Mouse (Mus musculus): ENCODE data around the gene Pam16. TPM values are rescaled to one million over a fixed set of nuclear protein-coding genes. Genes with fewer than 3 reads are reported as not detected.

The Pam16 gene
- polyA plus RNA-seq, 1 experiment from 2014 or later: 86.8 TPM

DNA sequence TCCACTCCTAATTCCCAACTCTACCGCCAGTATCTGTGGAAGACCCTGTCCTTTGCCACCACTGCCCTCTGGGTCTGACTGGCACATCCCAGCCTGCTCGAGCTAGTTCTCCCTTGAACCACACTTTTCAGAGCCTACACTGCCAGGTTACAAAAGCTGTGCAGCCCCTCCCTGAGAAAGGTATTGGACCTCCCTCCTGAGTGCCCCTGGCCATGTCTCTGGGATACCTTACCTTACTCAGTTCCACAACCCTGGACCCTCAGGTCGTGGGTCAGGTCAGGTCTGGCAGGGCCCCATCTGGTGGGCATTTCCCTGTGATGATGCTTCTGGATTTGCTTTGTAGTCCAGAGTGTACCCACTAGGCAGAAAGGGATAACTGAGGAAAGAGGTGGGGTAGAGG is 25.2 kb downstream of the Pam16 start:
- Histone ChIP-seq H3K27me3 (replicated peaks; ENCODE audit: control insufficient read depth, insufficient read depth, low read length) (no peaks in the 10 kb centered on the region), H3K9me3 (ENCODE audit: control insufficient read depth, low read length) (no peaks in the 10 kb centered on the region), H3K4me1 (ENCODE audit: control insufficient read depth, insufficient read depth, low read length) (peaks cover 92% of the 10 kb centered on the region), H3K4me2 (ENCODE audit: low read depth, low read length) (no peak overlapping the region), H3K9ac (ENCODE audit: low read depth, low read length) (no peak overlapping the region; the same call in 1 of the 2 replicates), H3K27ac (ENCODE audit: low read length) (no peak overlapping the region), H3K36me3 (ENCODE audit: control insufficient read depth, insufficient read depth, low read length) (no peaks in the 10 kb centered on the region), H3K4me3 (ENCODE audit: low read length) (no peak overlapping the region)
- no peak for ATAC-seq
- 77% methylated on average over 3 of the region's 3 CpGs for WGBS

- H3K27ac ChIP-seq (ENCODE audit: low read length): no peak overlapping the region
- no peaks in the 10 kb centered on the region for H3K9me3 ChIP-seq (ENCODE audit: control insufficient read depth, low read length)
- H3K4me2 ChIP-seq (ENCODE audit: low read depth, low read length): peak overlapping the region; percentile 22
- peaks cover 86% of the 10 kb centered on the region for H3K4me1 ChIP-seq (ENCODE audit: control insufficient read depth, insufficient read depth, low read length)
- no peak overlapping the region for H3K4me3 ChIP-seq (ENCODE audit: low read length)
- H3K36me3 ChIP-seq (ENCODE audit: control insufficient read depth, insufficient read depth, low read length): no peaks in the 10 kb centered on the region
- no peaks in the 10 kb centered on the region for H3K27me3 ChIP-seq (replicated peaks; ENCODE audit: control insufficient read depth, insufficient read depth, low read length)
- 32% methylated on average over 6 of the region's 6 CpGs for WGBS
- peak overlapping the region; percentile 45; the same call in 1 of the 2 replicates for H3K9ac ChIP-seq (ENCODE audit: low read depth, low read length)
- no peak for ATAC-seq
These were observed 25.8 kb downstream of the Pam16 start for GRCm38 (mm10) chr16:4598891-4599543.

GRCm38 (mm10) chr16:4598041-4598440 is 26.7 kb downstream of the Pam16 start:
- Histone ChIP-seq H3K4me2 (ENCODE audit: low read depth, low read length) (no peak overlapping the region; the same call in 1 of the 2 replicates), H3K27me3 (replicated peaks; ENCODE audit: control insufficient read depth, insufficient read depth, low read length) (no peaks in the 10 kb centered on the region), H3K27ac (ENCODE audit: low read length) (no peak overlapping the region), H3K9me3 (ENCODE audit: control insufficient read depth, low read length) (no peaks in the 10 kb centered on the region), H3K4me3 (ENCODE audit: low read length) (no peak overlapping the region), H3K4me1 (ENCODE audit: control insufficient read depth, insufficient read depth, low read length) (peaks cover 80% of the 10 kb centered on the region), H3K36me3 (ENCODE audit: control insufficient read depth, insufficient read depth, low read length) (no peaks in the 10 kb centered on the region), H3K9ac (ENCODE audit: low read depth, low read length) (0 out of 2 replicates have a peak overlapping the region, but pooled peaks have one; percentile 8)
- WGBS: 63% methylated on average over 5 of the region's 5 CpGs
- no peak for ATAC-seq

DNA sequence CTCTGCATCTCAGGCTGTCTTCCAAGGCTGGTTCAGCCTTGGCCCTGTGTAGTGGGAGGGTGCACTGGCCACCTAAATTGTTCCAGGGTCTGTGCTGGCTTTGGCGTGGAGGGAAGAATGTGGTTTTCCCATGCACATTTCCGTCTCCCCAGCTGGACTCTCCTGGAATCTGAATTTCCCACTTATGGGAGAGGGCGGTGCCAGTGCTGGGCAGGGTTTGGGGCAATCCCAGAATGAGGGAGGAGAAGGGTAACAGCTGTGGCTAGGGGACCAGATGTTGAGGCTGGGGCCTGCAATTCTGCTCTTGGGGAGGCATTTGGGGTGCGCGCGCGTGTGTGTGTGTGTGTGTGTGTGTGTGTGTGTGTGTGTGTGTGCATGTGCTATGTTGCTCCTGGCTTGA is 27.5 kb downstream of the Pam16 start:
- WGBS: 51% methylated on average over 6 of the region's 7 CpGs
- H3K9ac ChIP-seq (ENCODE audit: low read depth, low read length): peak overlapping the region; percentile 90; the same call in 1 of the 2 replicates

GRCm38 (mm10) chr16:4596836-4597235 is 28.0 kb downstream of the Pam16 start:
- Histone ChIP-seq H3K4me3 (ENCODE audit: low read length) (peak overlapping the region; percentile 84; the same call in 1 of the 2 replicates), H3K9ac (ENCODE audit: low read depth, low read length) (peak overlapping the region; percentile 90), H3K9me3 (ENCODE audit: control insufficient read depth, low read length) (no peaks in the 10 kb centered on the region), H3K4me1 (ENCODE audit: control insufficient read depth, insufficient read depth, low read length) (peaks cover 73% of the 10 kb centered on the region), H3K27ac (ENCODE audit: low read length) (peak overlapping the region; percentile 55; the same call in 1 of the 2 replicates), H3K27me3 (replicated peaks; ENCODE audit: control insufficient read depth, insufficient read depth, low read length) (no peaks in the 10 kb centered on the region), H3K4me2 (ENCODE audit: low read depth, low read length) (peak overlapping the region; percentile 71), H3K36me3 (ENCODE audit: control insufficient read depth, insufficient read depth, low read length) (no peaks in the 10 kb centered on the region)
- no peak for ATAC-seq
- WGBS: 55% methylated on average over 2 of the region's 2 CpGs

More for the DNA sequence above, 27.5 kb downstream of the Pam16 start:
- Histone ChIP-seq H3K4me3 (ENCODE audit: low read length) (peak overlapping the region; percentile 15; the same call in 1 of the 2 replicates), H3K36me3 (ENCODE audit: control insufficient read depth, insufficient read depth, low read length) (no peaks in the 10 kb centered on the region), H3K9me3 (ENCODE audit: control insufficient read depth, low read length) (no peaks in the 10 kb centered on the region), H3K27me3 (replicated peaks; ENCODE audit: control insufficient read depth, insufficient read depth, low read length) (no peaks in the 10 kb centered on the region), H3K4me2 (ENCODE audit: low read depth, low read length) (peak overlapping the region; percentile 71), H3K27ac (ENCODE audit: low read length) (peak overlapping the region; percentile 11; the same call in 1 of the 2 replicates), H3K4me1 (ENCODE audit: control insufficient read depth, insufficient read depth, low read length) (peaks cover 76% of the 10 kb centered on the region)
- no peak for ATAC-seq

GRCm38 (mm10) chr16:4596141-4596728 is 28.6 kb downstream of the Pam16 start:
- 33% methylated on average over 3 of the region's 3 CpGs for WGBS

GRCm38 (mm10) chr16:4595527-4595963 is 29.2 kb downstream of the Pam16 start:
- Histone ChIP-seq H3K4me3 (ENCODE audit: low read length) (peak overlapping the region; percentile 84), H3K9me3 (ENCODE audit: control insufficient read depth, low read length) (no peaks in the 10 kb centered on the region), H3K9ac (ENCODE audit: low read depth, low read length) (peak overlapping the region; percentile 90), H3K27me3 (replicated peaks; ENCODE audit: control insufficient read depth, insufficient read depth, low read length) (no peaks in the 10 kb centered on the region), H3K4me1 (ENCODE audit: control insufficient read depth, insufficient read depth, low read length) (peaks cover 63% of the 10 kb centered on the region), H3K27ac (ENCODE audit: low read length) (peak overlapping the region; percentile 55), H3K36me3 (ENCODE audit: control insufficient read depth, insufficient read depth, low read length) (0 out of 2 replicates have a peak, but pooled peaks cover 2% of the 10 kb centered on the region), H3K4me2 (ENCODE audit: low read depth, low read length) (peak overlapping the region; percentile 71)
- peak; percentile 47 for ATAC-seq
- WGBS: 6% methylated on average over 5 of the region's 5 CpGs

More at GRCm38 (mm10) chr16:4596141-4596728, 28.6 kb downstream of the Pam16 start:
- Histone ChIP-seq H3K4me1 (ENCODE audit: control insufficient read depth, insufficient read depth, low read length) (peaks cover 70% of the 10 kb centered on the region), H3K9ac (ENCODE audit: low read depth, low read length) (peak overlapping the region; percentile 90), H3K27me3 (replicated peaks; ENCODE audit: control insufficient read depth, insufficient read depth, low read length) (no peaks in the 10 kb centered on the region), H3K36me3 (ENCODE audit: control insufficient read depth, insufficient read depth, low read length) (no peaks in the 10 kb centered on the region), H3K4me2 (ENCODE audit: low read depth, low read length) (peak overlapping the region; percentile 71), H3K27ac (ENCODE audit: low read length) (peak overlapping the region; percentile 55), H3K9me3 (ENCODE audit: control insufficient read depth, low read length) (no peaks in the 10 kb centered on the region), H3K4me3 (ENCODE audit: low read length) (peak overlapping the region; percentile 84)
- no peak for ATAC-seq

DNA sequence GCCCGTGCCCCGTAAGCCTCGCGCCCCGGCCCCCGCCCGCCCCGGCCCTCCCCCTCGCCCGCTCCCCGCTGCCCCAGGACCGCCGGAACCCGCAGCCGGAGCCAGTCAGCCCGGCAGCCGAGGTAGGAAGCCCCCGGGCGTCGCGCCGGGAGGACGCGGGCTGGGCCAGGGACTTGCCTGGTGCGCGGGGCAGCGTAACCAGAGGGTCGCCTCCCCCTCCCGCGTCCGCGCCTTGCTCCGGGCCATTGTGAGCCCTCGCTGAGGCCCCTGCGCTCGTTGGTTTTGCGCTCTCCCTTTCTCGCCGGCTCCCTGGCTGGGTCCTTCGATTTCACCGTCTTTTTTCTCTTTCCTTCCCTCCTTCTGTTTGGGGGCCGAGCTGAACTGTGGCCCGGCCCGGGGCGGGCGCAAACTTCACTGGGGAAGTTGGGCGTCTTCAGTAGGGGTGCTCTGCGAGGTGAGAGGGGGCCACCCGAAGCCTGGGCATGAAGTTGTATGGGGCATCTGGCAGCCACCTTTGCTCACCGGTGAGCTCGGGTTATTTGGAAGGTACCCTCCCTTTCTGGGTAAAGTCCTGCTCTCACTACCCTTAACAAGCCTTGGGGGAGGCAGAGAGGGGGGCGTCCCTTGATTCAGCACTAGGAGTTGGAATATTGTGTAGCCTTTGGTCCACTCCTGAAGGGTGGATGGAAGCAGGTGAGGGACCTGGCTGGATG is 29.8 kb downstream of the Pam16 start:
- under 1% methylated on average over 49 of the region's 52 CpGs for WGBS
- H3K9me3 ChIP-seq (ENCODE audit: control insufficient read depth, low read length): no peaks in the 10 kb centered on the region
- peak; percentile 13 for ATAC-seq
- no peaks in the 10 kb centered on the region for H3K27me3 ChIP-seq (replicated peaks; ENCODE audit: control insufficient read depth, insufficient read depth, low read length)
- peak overlapping the region; percentile 90 for H3K9ac ChIP-seq (ENCODE audit: low read depth, low read length)
- H3K27ac ChIP-seq (ENCODE audit: low read length): peak overlapping the region; percentile 93
- peak overlapping the region; percentile 71 for H3K4me2 ChIP-seq (ENCODE audit: low read depth, low read length)
- H3K4me3 ChIP-seq (ENCODE audit: low read length): peak overlapping the region; percentile 84
- peaks cover 57% of the 10 kb centered on the region for H3K4me1 ChIP-seq (ENCODE audit: control insufficient read depth, insufficient read depth, low read length)
- H3K36me3 ChIP-seq (ENCODE audit: control insufficient read depth, insufficient read depth, low read length): 0 out of 2 replicates have a peak, but pooled peaks cover 2% of the 10 kb centered on the region

All from intestine, embryonic 16.5 days (tissue).